Mouse (Mus musculus): Measurements from ENCODE around the gene Lhx3. TPM values are rescaled to one million over a fixed set of nuclear protein-coding genes. Genes with fewer than 3 reads are reported as not detected.

Lhx3 gene
- polyA plus RNA-seq, 1 experiment from 2014 or later = not detected

DNA sequence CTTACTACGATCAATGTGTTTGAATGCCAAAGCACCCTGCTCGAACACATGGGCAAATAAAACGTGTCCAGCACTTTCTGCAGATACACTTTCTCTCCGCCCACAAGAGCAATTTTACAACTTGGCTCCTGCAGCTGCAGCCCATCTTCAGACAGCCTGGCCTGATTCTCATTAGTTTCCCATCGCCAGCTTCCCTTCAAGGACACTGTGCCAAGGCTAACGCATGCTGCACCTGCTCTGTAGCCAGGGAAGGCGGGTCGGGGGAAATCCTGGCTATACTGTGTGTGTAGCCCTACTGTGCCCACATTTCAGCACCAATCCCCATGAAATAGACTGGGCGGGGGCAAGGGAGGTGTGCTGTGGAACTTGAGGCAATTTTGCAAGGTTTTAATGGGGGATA lies 32.2 kb upstream of the Lhx3 start:
- H3K9ac ChIP-seq (replicated peaks; ENCODE audit: low read depth) = no peak overlapping the region
- ATAC-seq = no peak
- no peaks in the 10 kb centered on the region for H3K36me3 ChIP-seq (ENCODE audit: insufficient read depth, low read length)
- no peaks in the 10 kb centered on the region for H3K27me3 ChIP-seq (replicated peaks; ENCODE audit: insufficient read depth, low read length)
- no peak for TF ChIP-seq EP300 (IDR thresholded peaks at IDR 0.05)
- TF ChIP-seq CTCF (IDR thresholded peaks at IDR 0.05) = no peak
- WGBS = 36% methylated on average over 9 of the region's 9 CpGs
- no peak overlapping the region for H3K27ac ChIP-seq (ENCODE audit: low read length)
- no peak overlapping the region for H3K4me3 ChIP-seq (ENCODE audit: low read depth, low read length)
- no peaks in the 10 kb centered on the region for H3K9me3 ChIP-seq (ENCODE audit: low read length)
- DNase-seq (ENCODE audit: low spot score) = peak; percentile 68
- no peak overlapping the region for H3K4me2 ChIP-seq (replicated peaks; ENCODE audit: low read depth, low read length)
- H3K4me1 ChIP-seq (ENCODE audit: insufficient read depth, low read depth, low read length) = no peaks in the 10 kb centered on the region

DNA sequence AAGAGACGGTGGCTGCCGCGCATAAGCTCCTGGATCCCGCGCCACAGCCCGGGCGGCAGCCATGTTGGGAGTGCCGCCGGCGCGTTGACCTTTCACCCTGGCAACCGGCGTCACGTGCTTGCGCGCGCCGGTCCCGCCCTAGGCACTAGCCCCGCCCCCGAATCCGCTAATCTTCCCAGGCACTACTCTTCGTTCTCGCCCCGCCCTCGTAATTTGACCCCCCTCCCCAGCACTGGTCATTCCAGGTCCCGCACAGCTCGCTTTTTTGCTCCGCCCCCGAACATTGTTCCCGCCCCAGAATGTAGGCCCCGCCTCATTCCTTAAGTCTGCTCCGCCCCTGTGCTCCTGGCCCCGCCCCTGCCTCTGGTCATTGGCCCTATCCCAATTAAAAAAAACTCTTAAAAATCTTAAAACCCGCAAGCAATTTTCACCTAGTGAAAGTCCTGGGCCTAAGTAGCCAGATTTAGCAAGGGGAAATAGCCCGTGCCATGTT lies 29.2 kb upstream of the Lhx3 start, which contains the start of gene Qsox2:
Gene Qsox2 (minus strand): TSS at position 236 of the 493 bp plus-strand sequence.
- H3K27me3 ChIP-seq (replicated peaks; ENCODE audit: insufficient read depth, low read length) = no peaks in the 10 kb centered on the region
- WGBS = 2% methylated on average over 36 of the region's 36 CpGs
- H3K9me3 ChIP-seq (ENCODE audit: low read length) = no peaks in the 10 kb centered on the region
- H3K4me1 ChIP-seq (ENCODE audit: insufficient read depth, low read depth, low read length) = no peaks in the 10 kb centered on the region
- peak within 1 kb of the TSS; percentile 85 for H3K4me2 ChIP-seq (replicated peaks; ENCODE audit: low read depth, low read length)
- peak within 1 kb of the TSS; percentile 76 for H3K27ac ChIP-seq (ENCODE audit: low read length)
- TF ChIP-seq CTCF (IDR thresholded peaks at IDR 0.05) = no peak
- no peak for TF ChIP-seq EP300 (IDR thresholded peaks at IDR 0.05)
- peak; percentile 89 for ATAC-seq
- H3K9ac ChIP-seq (replicated peaks; ENCODE audit: low read depth) = peak within 1 kb of the TSS; percentile 75
- H3K4me3 ChIP-seq (ENCODE audit: low read depth, low read length) = peak within 1 kb of the TSS; percentile 80
- no peaks in the 10 kb centered on the region for H3K36me3 ChIP-seq (ENCODE audit: insufficient read depth, low read length)
- DNase-seq (ENCODE audit: low spot score) = peak; percentile 96

DNA sequence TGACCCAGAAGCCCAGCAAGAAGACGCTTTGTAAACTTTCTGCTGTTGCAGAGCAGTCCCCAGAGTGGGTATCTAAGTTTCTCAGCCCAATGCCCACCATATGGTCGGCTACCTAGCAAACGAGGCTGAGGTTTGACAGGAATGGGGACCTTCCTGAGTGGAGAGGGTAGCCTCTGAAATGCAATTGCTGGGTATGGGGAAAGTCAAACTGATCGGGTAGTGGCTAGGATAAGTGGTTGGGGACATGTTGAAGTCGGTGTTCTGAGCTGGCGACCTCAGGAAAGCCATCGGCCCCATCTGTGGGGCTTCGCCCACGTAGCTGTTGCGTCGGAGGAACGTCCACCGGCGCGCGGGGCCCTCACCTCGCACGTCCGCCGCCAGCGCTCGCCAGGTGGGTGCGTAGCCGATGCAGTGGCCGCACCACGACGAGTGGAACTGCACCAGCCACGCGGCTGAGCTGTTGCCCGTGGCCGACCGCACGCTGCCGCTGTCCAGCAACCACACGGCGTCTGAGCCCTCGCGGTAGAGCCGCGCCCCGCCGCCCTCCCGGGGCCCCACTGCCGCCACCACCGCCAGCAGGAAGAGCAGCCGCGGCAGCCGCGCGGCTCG lies 28.7 kb upstream of the Lhx3 start:
- H3K9me3 ChIP-seq (ENCODE audit: low read length) = no peaks in the 10 kb centered on the region

DNA sequence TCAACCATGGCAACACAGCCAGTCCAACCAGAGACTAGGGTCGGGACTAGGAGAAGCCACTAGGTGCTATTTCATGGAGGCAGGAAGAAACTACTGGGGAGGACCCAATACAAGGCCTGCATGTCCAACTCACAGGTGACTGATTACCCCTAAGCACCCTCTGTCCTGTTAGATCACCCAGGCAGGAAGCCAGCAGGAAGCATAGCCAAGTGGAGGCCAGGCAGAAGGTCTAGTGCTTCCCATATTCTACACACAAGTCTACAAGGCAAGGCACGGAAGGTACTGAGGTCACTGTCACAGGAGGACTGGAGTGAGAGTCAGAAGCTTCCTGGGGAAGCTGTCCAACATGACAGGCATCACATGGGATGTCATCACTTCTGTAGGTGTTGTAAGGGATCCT lies 26.7 kb upstream of the Lhx3 start:
- no peak overlapping the region for H3K4me2 ChIP-seq (replicated peaks; ENCODE audit: low read depth, low read length)
- no peak for TF ChIP-seq EP300 (IDR thresholded peaks at IDR 0.05)
- no peak for TF ChIP-seq CTCF (IDR thresholded peaks at IDR 0.05)
- H3K27me3 ChIP-seq (replicated peaks; ENCODE audit: insufficient read depth, low read length) = no peaks in the 10 kb centered on the region
- H3K9ac ChIP-seq (replicated peaks; ENCODE audit: low read depth) = no peak overlapping the region
- no peak for DNase-seq (ENCODE audit: low spot score)
- H3K27ac ChIP-seq (ENCODE audit: low read length) = no peak overlapping the region
- H3K36me3 ChIP-seq (ENCODE audit: insufficient read depth, low read length) = no peaks in the 10 kb centered on the region
- H3K4me1 ChIP-seq (ENCODE audit: insufficient read depth, low read depth, low read length) = no peaks in the 10 kb centered on the region
- no peak for ATAC-seq
- H3K4me3 ChIP-seq (ENCODE audit: low read depth, low read length) = no peak overlapping the region
- 64% methylated on average over 2 of the region's 2 CpGs for WGBS
- H3K9me3 ChIP-seq (ENCODE audit: low read length) = no peaks in the 10 kb centered on the region

More for the DNA sequence above, 28.7 kb upstream of the Lhx3 start:
- Histone ChIP-seq H3K27ac (ENCODE audit: low read length) (peak overlapping the region; percentile 76), H3K27me3 (replicated peaks; ENCODE audit: insufficient read depth, low read length) (no peaks in the 10 kb centered on the region), H3K4me2 (replicated peaks; ENCODE audit: low read depth, low read length) (peak overlapping the region; percentile 85), H3K4me1 (ENCODE audit: insufficient read depth, low read depth, low read length) (no peaks in the 10 kb centered on the region), H3K4me3 (ENCODE audit: low read depth, low read length) (peak overlapping the region; percentile 80), H3K9ac (replicated peaks; ENCODE audit: low read depth) (peak overlapping the region; percentile 75), H3K36me3 (ENCODE audit: insufficient read depth, low read length) (no peaks in the 10 kb centered on the region)
- ATAC-seq = peak; percentile 72
- DNase-seq (ENCODE audit: low spot score) = no peak
- peak; percentile 21; the same call in 1 of the 2 replicates for TF ChIP-seq CTCF (IDR thresholded peaks at IDR 0.05)
- no peak for TF ChIP-seq EP300 (IDR thresholded peaks at IDR 0.05)
- WGBS = 1% methylated on average over 37 of the region's 51 CpGs

DNA sequence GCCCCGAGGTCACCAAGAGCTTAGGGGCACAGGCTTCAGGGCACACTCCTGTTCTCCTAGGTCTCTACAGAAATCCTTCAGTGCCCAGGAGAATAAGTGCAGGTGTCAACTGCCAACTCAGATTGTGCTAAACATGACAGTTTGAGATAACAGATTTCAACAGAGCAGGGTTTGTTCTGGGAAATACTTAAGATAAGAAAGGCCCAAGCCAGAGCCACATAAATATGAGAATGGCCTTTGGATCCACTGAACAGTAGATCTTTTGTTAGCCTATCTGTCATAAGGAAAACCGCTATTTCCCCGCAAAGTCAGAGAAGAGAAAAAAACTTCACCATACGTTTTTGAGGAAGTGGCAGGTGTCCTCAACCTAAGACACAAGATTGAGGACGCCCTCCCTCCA lies 26.2 kb upstream of the Lhx3 start:
- Histone ChIP-seq H3K27me3 (replicated peaks; ENCODE audit: insufficient read depth, low read length) (no peaks in the 10 kb centered on the region), H3K36me3 (ENCODE audit: insufficient read depth, low read length) (no peaks in the 10 kb centered on the region), H3K27ac (ENCODE audit: low read length) (no peak overlapping the region), H3K4me1 (ENCODE audit: insufficient read depth, low read depth, low read length) (no peaks in the 10 kb centered on the region), H3K4me2 (replicated peaks; ENCODE audit: low read depth, low read length) (no peak overlapping the region), H3K4me3 (ENCODE audit: low read depth, low read length) (no peak overlapping the region), H3K9me3 (ENCODE audit: low read length) (no peaks in the 10 kb centered on the region), H3K9ac (replicated peaks; ENCODE audit: low read depth) (no peak overlapping the region)
- no peak for TF ChIP-seq EP300 (IDR thresholded peaks at IDR 0.05)
- no peak for TF ChIP-seq CTCF (IDR thresholded peaks at IDR 0.05)
- 40% methylated on average over 5 of the region's 5 CpGs for WGBS
- ATAC-seq = no peak
- DNase-seq (ENCODE audit: low spot score) = no peak

DNA sequence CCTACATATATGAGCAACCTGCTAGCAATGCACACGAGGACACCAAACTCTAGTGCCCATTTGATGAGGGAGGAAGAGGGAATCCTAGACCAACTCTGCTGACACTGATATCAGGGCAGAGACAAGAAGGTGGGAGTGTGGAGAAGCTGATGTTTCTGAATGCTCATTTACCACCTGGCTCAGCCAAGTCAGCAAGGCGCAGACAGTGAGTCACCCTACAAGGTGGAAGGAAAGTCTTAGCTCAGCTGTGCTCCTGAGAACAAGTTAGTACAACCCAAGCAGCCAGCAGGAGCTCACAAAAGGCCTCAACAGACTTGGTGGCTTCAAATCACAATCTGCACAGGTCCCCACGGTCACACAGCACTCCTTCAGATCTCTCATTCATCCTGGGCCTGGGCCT lies 23.3 kb upstream of the Lhx3 start:
- TF ChIP-seq EP300 (IDR thresholded peaks at IDR 0.05) (no peak), CTCF (IDR thresholded peaks at IDR 0.05) (no peak)
- H3K36me3 ChIP-seq (ENCODE audit: insufficient read depth, low read length) = no peaks in the 10 kb centered on the region
- H3K4me1 ChIP-seq (ENCODE audit: insufficient read depth, low read depth, low read length) = no peaks in the 10 kb centered on the region
- no peaks in the 10 kb centered on the region for H3K27me3 ChIP-seq (replicated peaks; ENCODE audit: insufficient read depth, low read length)
- H3K27ac ChIP-seq (ENCODE audit: low read length) = no peak overlapping the region
- DNase-seq (ENCODE audit: low spot score) = no peak
- no peak overlapping the region for H3K4me2 ChIP-seq (replicated peaks; ENCODE audit: low read depth, low read length)
- H3K9me3 ChIP-seq (ENCODE audit: low read length) = no peaks in the 10 kb centered on the region
- no peak for ATAC-seq
- H3K4me3 ChIP-seq (ENCODE audit: low read depth, low read length) = no peak overlapping the region
- H3K9ac ChIP-seq (replicated peaks; ENCODE audit: low read depth) = no peak overlapping the region
- WGBS = 63% methylated on average over 3 of the region's 3 CpGs
